Mouse (Mus musculus) hindbrain, embryonic 12.5 days (tissue): ENCODE measurements around the gene Tmem123. TPM values are rescaled to one million over a fixed set of nuclear protein-coding genes. Genes with fewer than 3 reads are reported as not detected.

Experiments
- ATAC-seq: fragments of 200-750 bp; cut with Nextera tagmentation; 2 replicates; pipeline ENCODE4 v1.8.0; 2017; ENCODE audit warnings: moderate TSS enrichment; ENCODE audit not compliant: low FRiP score
- H3K27ac ChIP-seq: fragments of 300-500 bp; sonication (generic); 2 replicates; pipeline ENCODE4 v1.5.1; 2016; ENCODE audit warnings: mild to moderate bottlenecking
- H3K27me3 ChIP-seq: fragments of 300-500 bp; sonication (generic); 2 replicates; pipeline ENCODE4 v1.6.1; 2016; ENCODE audit warnings: mild to moderate bottlenecking
- H3K36me3 ChIP-seq: fragments of 300-500 bp; sonication (generic); 2 replicates; pipeline ENCODE4 v1.6.1; 2016; ENCODE audit warnings: mild to moderate bottlenecking
- H3K4me1 ChIP-seq: fragments of 300-500 bp; sonication (generic); 2 replicates; pipeline ENCODE4 v1.6.1; 2016
- H3K4me2 ChIP-seq: fragments of 300-500 bp; sonication (generic); replicated peaks from 2 replicates; pipeline ENCODE4 v1.6.1; 2016; ENCODE audit warnings: mild to moderate bottlenecking
- H3K4me3 ChIP-seq: fragments of 300-500 bp; sonication (generic); 2 replicates; pipeline ENCODE4 v1.5.1; 2016; ENCODE audit warnings: mild to moderate bottlenecking
- H3K9ac ChIP-seq: fragments of 300-500 bp; sonication (generic); 2 replicates; pipeline ENCODE4 v1.6.1; 2016; ENCODE audit warnings: mild to moderate bottlenecking, moderate library complexity
- H3K9me3 ChIP-seq: fragments of 300-500 bp; sonication (generic); replicated peaks from 2 replicates; pipeline ENCODE4 v1.6.1; 2016; ENCODE audit warnings: mild to moderate bottlenecking
- WGBS: fragments of 180-500 bp; shearing (Covaris S2); methylation state at CpG from one replicate; pipeline ENCODE4 v1.1.7; 2016; 5-methylcytosine and 5-hydroxymethylcytosine counted together
- polyA plus RNA-seq: library from polyadenylated mRNA; unstranded; fragments of >200 nt; fragmentation: Nextera tagmentation; extraction: Ambion mirVana; gene quantifications from 2 replicates; pipeline ENCODE4 v1.2.1, GENCODE M21; 2016

Tmem123 gene
- polyA plus RNA-seq, 1 experiment from 2014 or later = 84.2 TPM

DNA sequence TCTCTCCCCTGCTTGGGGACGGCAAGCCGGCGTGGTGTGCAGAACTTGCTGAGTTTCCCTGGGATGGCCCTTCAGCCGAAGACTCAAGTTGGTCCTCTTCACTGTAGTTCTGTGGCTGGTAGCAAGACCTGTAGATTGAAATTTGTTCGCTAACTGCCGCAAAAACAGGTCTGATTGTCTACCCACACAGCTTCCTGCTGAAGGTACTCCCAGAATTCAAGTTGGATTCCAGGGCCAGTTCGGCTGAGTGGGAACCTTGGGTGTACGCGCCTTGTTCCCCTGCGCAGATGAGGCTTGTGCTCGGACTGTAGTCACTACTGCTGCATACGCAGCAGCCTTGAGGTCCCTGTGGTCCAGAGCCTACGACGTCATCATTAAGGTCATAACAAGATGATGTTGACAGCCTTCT lies 626 bp downstream of the Tmem123 start:
- Histone ChIP-seq H3K4me1 (peaks cover 24% of the 10 kb centered on the region), H3K4me2 (peak overlapping the region; percentile 78), H3K9ac (peak overlapping the region; percentile 79), H3K27ac (peak overlapping the region; percentile 57; the same call in 1 of the 2 replicates), H3K27me3 (peaks cover 22% of the 10 kb centered on the region), H3K4me3 (peak overlapping the region; percentile 80), H3K9me3 (no peaks in the 10 kb centered on the region), H3K36me3 (no peaks in the 10 kb centered on the region)
- 2% methylated on average over 14 of the region's 14 CpGs for WGBS
- ATAC-seq = peak; percentile 29

DNA sequence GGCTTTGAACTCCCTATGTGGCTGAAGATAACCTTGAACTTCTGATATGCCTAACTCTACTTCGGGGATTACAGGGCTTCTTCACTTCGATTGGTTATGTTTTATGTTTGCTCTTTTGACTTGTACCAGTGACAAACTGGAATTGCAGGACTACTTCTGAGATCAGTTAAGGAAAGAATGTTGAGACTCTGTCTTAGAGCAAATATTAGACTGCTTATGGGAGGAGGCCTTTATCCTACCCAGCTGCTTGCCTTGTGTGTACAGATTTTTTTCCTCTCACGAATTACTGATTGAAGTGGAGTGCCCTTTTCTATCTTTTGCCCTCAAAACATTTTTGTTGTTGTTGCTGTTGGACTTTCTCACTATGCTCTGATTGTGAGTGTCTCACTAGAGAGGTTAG lies 1.4 kb downstream of the Tmem123 start:
- ATAC-seq = no peak
- H3K9ac ChIP-seq = no peak overlapping the region

DNA sequence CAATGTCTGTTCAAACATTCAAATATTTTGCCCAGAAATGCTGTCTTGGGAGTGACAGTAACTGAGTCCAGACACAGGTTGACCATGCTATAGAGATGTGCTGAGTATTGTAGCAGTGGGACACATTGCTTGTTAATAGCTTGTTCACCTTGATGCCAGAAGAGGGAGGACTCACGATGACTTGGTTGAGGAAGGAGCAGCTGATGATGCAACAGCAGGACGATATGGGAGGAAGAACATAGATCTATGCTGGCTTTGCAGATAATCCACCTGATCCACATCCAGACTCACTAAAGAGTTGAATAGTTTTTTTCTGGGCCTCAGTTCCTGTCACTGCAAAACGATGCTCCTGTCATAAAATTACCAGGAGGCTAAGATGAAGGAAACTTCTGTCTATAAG lies 2.7 kb downstream of the Tmem123 start:
- Histone ChIP-seq H3K9me3 (no peaks in the 10 kb centered on the region), H3K36me3 (peaks cover 4% of the 10 kb centered on the region; the same call in 1 of the 2 replicates), H3K4me1 (peaks cover 24% of the 10 kb centered on the region), H3K4me3 (no peak overlapping the region), H3K9ac (no peak overlapping the region), H3K4me2 (no peak overlapping the region), H3K27me3 (peaks cover 17% of the 10 kb centered on the region), H3K27ac (no peak overlapping the region)
- 75% methylated on average over 3 of the region's 3 CpGs for WGBS
- no peak for ATAC-seq

More for the DNA sequence above, 1.4 kb downstream of the Tmem123 start:
- Histone ChIP-seq H3K36me3 (peaks cover 4% of the 10 kb centered on the region; the same call in 1 of the 2 replicates), H3K4me1 (peaks cover 24% of the 10 kb centered on the region), H3K27ac (no peak overlapping the region), H3K9me3 (no peaks in the 10 kb centered on the region), H3K4me2 (peak overlapping the region; percentile 78), H3K27me3 (peaks cover 22% of the 10 kb centered on the region), H3K4me3 (peak overlapping the region; percentile 80)
- WGBS = 74% methylated on average over 3 of the region's 3 CpGs

DNA sequence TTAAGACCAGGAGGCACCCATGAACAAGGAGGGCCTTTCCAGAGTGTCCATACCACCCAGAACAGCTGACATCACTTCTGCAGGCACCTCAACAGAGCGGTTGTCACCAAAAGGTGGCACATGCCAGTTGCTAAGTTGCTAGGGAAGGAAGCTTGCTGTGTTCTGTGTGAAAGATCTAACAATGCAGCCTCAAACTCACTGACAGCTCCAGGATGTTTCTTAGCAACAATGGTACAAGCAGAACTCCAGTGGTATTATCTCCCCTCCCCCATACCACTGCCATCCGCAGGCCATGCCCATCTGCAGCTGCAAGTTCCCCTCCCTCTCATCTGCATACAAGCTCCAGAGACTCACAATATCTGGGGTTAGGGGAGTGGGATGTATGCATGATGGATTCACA lies 3.7 kb downstream of the Tmem123 start:
- H3K4me2 ChIP-seq = no peak overlapping the region
- WGBS = 21% methylated on average over 2 of the region's 2 CpGs
- no peak overlapping the region for H3K9ac ChIP-seq
- peaks cover 8% of the 10 kb centered on the region for H3K27me3 ChIP-seq
- peak overlapping the region; percentile 44 for H3K27ac ChIP-seq
- H3K4me1 ChIP-seq = peaks cover 24% of the 10 kb centered on the region
- no peak overlapping the region for H3K4me3 ChIP-seq
- H3K36me3 ChIP-seq = peaks cover 4% of the 10 kb centered on the region; the same call in 1 of the 2 replicates
- peak; percentile 24; the same call in 1 of the 2 replicates for ATAC-seq
- no peaks in the 10 kb centered on the region for H3K9me3 ChIP-seq

DNA sequence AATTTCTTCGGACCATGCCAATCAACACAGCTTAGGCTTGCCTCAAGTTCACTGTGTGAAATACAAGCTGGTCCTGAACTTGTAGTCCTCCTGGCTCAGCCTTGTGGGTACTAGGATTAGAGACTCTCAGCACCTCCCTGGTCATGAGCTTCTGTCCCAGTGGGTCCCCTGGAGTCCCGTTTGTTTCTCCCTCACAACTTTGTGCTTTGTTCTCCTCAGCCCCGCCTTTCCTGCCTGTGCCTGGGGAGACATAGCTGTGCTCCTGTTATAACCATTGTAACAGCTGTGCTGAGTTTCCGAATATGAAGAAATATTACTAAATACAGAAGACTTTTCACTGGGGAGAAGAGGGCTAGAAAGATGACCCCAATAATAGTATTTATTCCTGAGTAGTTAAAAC lies 5.2 kb downstream of the Tmem123 start:
- Histone ChIP-seq H3K4me1 (peaks cover 24% of the 10 kb centered on the region), H3K36me3 (peaks cover 4% of the 10 kb centered on the region; the same call in 1 of the 2 replicates), H3K4me3 (no peak overlapping the region), H3K9me3 (no peaks in the 10 kb centered on the region), H3K27ac (no peak overlapping the region), H3K4me2 (no peak overlapping the region), H3K27me3 (no peaks in the 10 kb centered on the region), H3K9ac (no peak overlapping the region)
- 67% methylated on average over 4 of the region's 4 CpGs for WGBS
- no peak for ATAC-seq

DNA sequence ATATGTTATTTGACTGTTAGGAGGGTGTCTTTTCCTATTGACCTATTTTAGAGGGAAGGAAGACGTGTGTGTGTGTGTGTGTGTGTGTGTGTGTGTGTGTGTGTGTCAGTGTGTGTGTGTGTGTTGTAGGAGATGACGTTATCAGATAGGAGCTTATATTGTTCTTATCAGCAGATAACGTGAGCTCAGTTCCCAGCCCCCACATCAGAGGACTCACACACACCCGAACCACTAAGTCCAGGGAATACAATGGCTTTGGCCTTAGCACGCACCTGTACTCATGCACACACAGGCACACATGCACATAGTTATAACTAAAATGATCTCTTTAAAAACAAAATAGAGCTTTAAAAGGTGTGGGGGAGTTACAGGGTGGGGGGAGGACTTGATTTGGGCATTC lies 5.7 kb downstream of the Tmem123 start:
- 85% methylated on average over 5 of the region's 5 CpGs for WGBS
- peaks cover 4% of the 10 kb centered on the region; the same call in 1 of the 2 replicates for H3K36me3 ChIP-seq
- ATAC-seq = no peak
- H3K27me3 ChIP-seq = no peaks in the 10 kb centered on the region
- no peak overlapping the region for H3K27ac ChIP-seq
- no peak overlapping the region for H3K4me2 ChIP-seq
- H3K9me3 ChIP-seq = no peaks in the 10 kb centered on the region
- peaks cover 24% of the 10 kb centered on the region for H3K4me1 ChIP-seq
- no peak overlapping the region for H3K4me3 ChIP-seq
- H3K9ac ChIP-seq = no peak overlapping the region

DNA sequence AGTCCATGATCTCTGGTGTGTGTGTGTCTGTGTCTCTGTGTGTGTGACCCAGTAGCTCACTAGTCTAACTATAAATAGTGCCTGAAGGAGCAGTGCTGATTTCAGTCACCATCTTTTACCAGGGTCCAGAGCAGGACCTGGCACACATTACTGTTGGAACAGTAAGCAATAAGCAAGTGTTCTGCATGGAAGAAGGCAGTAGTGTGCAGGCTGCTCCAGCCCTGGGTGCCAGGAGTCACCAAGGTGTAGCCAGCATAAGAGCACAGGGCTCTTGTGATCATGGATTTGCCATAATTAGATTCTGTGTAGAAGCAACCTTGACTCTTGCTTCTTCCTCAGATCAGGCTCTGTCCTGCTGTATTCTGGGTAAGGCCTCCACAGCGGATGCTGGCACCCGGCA lies 8.5 kb downstream of the Tmem123 start:
- Histone ChIP-seq H3K9ac (no peak overlapping the region), H3K27ac (no peak overlapping the region), H3K9me3 (no peaks in the 10 kb centered on the region)

DNA sequence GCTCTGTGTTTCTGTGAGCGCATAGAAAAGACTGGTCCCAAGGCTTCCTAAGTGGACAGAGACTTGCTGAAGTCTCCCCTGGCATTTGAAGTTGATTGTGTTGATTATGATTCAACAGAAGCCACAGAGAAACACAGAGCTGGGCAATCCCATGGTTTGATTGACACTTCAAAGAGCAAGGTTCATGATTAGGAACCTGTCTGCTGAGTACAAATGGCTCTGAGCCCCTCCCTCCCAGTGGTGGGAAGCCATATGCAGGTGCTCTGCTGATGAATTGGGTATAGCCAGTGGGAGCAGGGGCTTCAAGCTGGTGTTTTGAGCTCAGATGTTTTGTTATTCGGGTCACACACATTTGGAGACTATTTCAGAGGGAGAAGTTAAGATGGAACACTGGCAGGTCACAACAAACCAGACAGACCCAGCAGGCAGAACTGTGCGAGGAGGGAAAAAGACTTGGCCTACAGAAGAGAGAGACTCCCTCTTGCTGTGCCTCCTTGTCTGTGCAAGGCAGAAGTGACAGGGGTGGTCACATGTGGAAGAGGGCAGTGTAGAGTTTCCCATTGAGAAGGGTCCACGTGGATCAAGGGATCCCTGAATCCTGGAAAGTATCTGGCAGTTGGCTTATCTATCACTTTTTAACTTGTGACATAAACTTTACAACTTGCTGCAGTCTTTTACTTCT lies 9.1 kb downstream of the Tmem123 start:
- Histone ChIP-seq H3K4me3 (no peak overlapping the region), H3K27me3 (no peaks in the 10 kb centered on the region), H3K4me1 (peaks cover 3% of the 10 kb centered on the region), H3K36me3 (peaks cover 4% of the 10 kb centered on the region; the same call in 1 of the 2 replicates), H3K27ac (no peak overlapping the region), H3K4me2 (no peak overlapping the region), H3K9ac (no peak overlapping the region), H3K9me3 (no peaks in the 10 kb centered on the region)
- 80% methylated on average over 4 of the region's 4 CpGs for WGBS
- ATAC-seq = 0 out of 2 replicates have a peak, but pooled peaks have one; percentile 44

More for the DNA sequence above, 8.5 kb downstream of the Tmem123 start:
- peaks cover 4% of the 10 kb centered on the region; the same call in 1 of the 2 replicates for H3K36me3 ChIP-seq
- WGBS = 85% methylated on average over 2 of the region's 2 CpGs
- H3K4me2 ChIP-seq = no peak overlapping the region
- no peak for ATAC-seq
- no peaks in the 10 kb centered on the region for H3K27me3 ChIP-seq
- peaks cover 8% of the 10 kb centered on the region for H3K4me1 ChIP-seq
- H3K4me3 ChIP-seq = no peak overlapping the region

DNA sequence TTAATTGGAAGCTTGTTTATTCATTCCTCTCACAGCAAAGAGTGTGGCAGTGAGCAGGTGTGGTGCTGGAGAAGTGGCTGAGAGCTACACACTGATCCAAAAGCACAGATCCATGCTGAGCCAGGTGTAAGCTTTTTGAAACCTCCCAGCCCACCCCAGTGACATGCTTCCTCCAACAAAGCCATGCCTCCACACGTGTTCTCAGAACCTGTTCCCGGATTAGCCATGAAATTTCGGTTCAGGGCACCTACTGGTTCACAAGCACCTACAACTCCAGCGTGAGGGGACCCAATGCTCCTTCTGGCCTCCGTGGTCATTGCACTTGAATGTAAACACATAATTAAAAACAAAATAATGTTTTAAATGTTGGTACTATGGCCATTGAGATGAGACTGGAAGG lies 9.8 kb downstream of the Tmem123 start:
- no peaks in the 10 kb centered on the region; the same call in 1 of the 2 replicates for H3K4me1 ChIP-seq
- H3K4me3 ChIP-seq = no peak overlapping the region
- H3K36me3 ChIP-seq = peaks cover 5% of the 10 kb centered on the region; the same call in 1 of the 2 replicates
- no peak overlapping the region for H3K27ac ChIP-seq
- H3K4me2 ChIP-seq = no peak overlapping the region
- no peak for ATAC-seq
- 94% methylated on average over 5 of the region's 5 CpGs for WGBS
- H3K9ac ChIP-seq = no peak overlapping the region
- no peaks in the 10 kb centered on the region for H3K27me3 ChIP-seq
- no peaks in the 10 kb centered on the region for H3K9me3 ChIP-seq

DNA sequence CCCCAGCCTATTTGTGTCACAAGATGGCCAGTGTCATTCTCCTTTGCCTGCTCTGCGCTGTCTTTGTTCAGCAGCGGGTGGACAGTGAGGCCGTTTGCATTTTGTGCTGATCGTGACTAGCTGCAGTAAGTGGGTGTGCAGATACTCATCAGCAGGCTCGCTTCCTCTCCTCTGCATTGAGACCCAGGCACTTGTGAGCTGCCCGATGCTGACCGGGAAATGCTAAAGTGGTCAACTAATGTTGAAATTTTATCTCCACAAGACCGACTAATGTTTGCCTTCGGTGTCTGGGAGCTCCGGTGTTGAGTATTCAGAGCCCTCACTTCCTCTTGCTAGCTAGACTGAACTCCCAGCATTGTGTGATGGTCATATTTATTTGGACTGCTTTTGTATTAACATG lies 10.7 kb downstream of the Tmem123 start:
- Histone ChIP-seq H3K9me3 (no peaks in the 10 kb centered on the region), H3K4me3 (no peak overlapping the region), H3K4me1 (no peaks in the 10 kb centered on the region; the same call in 1 of the 2 replicates), H3K4me2 (no peak overlapping the region), H3K27me3 (no peaks in the 10 kb centered on the region), H3K36me3 (peaks cover 8% of the 10 kb centered on the region; the same call in 1 of the 2 replicates), H3K27ac (no peak overlapping the region), H3K9ac (no peak overlapping the region)
- WGBS = 95% methylated on average over 10 of the region's 10 CpGs
- no peak for ATAC-seq

DNA sequence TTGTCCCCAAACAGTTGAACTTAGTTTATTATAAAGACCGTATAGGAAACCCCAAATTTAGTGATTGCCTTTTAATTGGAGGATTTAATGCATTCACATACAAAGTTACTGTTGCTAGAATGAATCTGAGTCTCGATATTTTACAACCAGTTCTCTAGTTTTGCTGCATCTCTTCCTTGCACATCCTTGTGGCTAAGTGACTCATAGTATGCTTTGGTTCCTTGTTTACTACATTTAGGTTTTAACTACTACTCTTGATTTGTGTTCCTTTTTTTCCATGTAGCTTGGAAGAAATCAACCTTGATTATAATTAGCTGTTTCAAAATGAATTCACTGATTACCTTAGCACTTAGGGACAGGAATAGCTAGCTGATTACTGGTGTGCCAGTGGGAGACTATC lies 11.2 kb downstream of the Tmem123 start:
- Histone ChIP-seq H3K27me3 (no peaks in the 10 kb centered on the region), H3K27ac (no peak overlapping the region), H3K9me3 (no peaks in the 10 kb centered on the region), H3K4me1 (no peaks in the 10 kb centered on the region; the same call in 1 of the 2 replicates), H3K36me3 (peaks cover 6% of the 10 kb centered on the region; the same call in 1 of the 2 replicates), H3K4me2 (no peak overlapping the region), H3K9ac (no peak overlapping the region), H3K4me3 (no peak overlapping the region)
- no peak for ATAC-seq
- 94% methylated on average over 2 of the region's 2 CpGs for WGBS

DNA sequence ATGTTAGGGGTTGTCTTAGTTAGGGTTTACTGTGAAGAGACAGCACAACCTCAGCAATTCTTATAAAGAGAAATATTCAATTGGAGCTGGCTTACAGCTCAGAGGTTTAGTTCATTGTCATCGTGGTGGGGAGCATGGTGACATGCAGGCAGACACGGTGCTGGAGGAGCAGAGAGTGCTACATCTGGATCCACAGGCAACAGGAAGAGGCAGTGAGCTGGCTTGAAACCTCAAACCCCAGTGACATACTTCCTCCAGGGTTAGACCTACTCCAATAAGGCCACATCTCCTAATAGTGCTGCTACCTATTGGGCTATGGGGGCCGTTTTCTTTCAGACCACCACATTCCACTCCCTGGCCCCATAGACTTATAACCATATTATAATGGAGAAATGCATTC lies 12.1 kb downstream of the Tmem123 start:
- H3K27ac ChIP-seq = no peak overlapping the region
- H3K4me1 ChIP-seq = no peaks in the 10 kb centered on the region; the same call in 1 of the 2 replicates
- no peak overlapping the region for H3K4me2 ChIP-seq
- H3K36me3 ChIP-seq = 0 out of 2 replicates have a peak, but pooled peaks cover 5% of the 10 kb centered on the region
- no peak overlapping the region for H3K4me3 ChIP-seq
- no peak overlapping the region for H3K9ac ChIP-seq
- ATAC-seq = no peak
- no peaks in the 10 kb centered on the region for H3K9me3 ChIP-seq
- 92% methylated on average over 3 of the region's 3 CpGs for WGBS
- H3K27me3 ChIP-seq = no peaks in the 10 kb centered on the region

DNA sequence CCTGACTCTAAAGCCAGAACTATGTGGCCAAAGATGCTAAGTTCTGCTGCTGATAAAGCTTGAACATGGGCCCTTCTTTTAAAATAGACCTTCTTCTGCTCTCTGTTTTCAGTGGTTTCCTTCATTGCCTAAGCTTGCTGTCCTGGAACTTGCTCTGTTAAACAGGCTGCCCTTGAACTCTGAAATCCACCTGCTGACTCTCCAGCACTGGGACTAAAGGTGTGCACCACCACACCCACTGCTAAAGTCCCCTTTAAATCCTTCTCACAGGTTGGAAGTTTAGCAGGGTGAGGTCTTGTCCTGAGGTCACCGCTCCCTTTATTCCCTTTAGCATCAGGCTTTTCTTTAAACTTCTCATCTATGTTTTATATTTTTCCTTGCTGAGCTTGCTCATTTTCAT lies 13.1 kb downstream of the Tmem123 start:
- Histone ChIP-seq H3K4me2 (no peak overlapping the region), H3K27ac (no peak overlapping the region), H3K9me3 (no peaks in the 10 kb centered on the region), H3K27me3 (no peaks in the 10 kb centered on the region), H3K4me1 (no peaks in the 10 kb centered on the region; the same call in 1 of the 2 replicates), H3K36me3 (0 out of 2 replicates have a peak, but pooled peaks cover 5% of the 10 kb centered on the region), H3K9ac (no peak overlapping the region), H3K4me3 (no peak overlapping the region)
- ATAC-seq = no peak
- 97% methylated on average over 1 of the region's 1 CpGs for WGBS
